In genomic region chr12:98459889-98460288, GRCm38 (mm10) we compare ENCODE assay signal across 10 mouse cellular contexts.
DNase-seq lines count a peak whose midpoint lies in the region; ATAC-seq lines count a peak whose summit lies in the region.
"Had no signal": no experiment of that assay in that cellular context is flagged by ENCODE, and none has a peak within 500 bp of the region (broad histone marks: within the 10 kb centered on the region; RNA-seq: fewer than 3 reads in every experiment).

No protein-coding gene starts in this region.

- no peaks in the 10 kb centered on the region for H3K27me3 ChIP-seq in hindbrain, embryonic 11.5 days (ENCODE audit: control insufficient read depth, insufficient read depth, low read length)
- H3K27me3 ChIP-seq in hindbrain, embryonic 16.5 days (replicated peaks; ENCODE audit: control insufficient read depth, insufficient read depth, low read length) = no peaks in the 10 kb centered on the region
- no peaks in the 10 kb centered on the region for H3K27me3 ChIP-seq in embryonic facial prominence, embryonic 10.5 days (replicated peaks; ENCODE audit: low read depth, poor library complexity, severe bottlenecking)
- H3K27me3 ChIP-seq: hindbrain, embryonic 15.5 days; midbrain, embryonic 12.5 days had no signal

- no peak overlapping the region for H3K4me2 ChIP-seq in hindbrain, embryonic 11.5 days (replicated peaks; ENCODE audit: low read depth, low read length)
- no peak overlapping the region for H3K4me2 ChIP-seq in hindbrain, embryonic 16.5 days (ENCODE audit: low read length)
- H3K4me2 ChIP-seq: hindbrain, embryonic 15.5 days; midbrain, embryonic 12.5 days had no signal

- H3K4me1 ChIP-seq in hindbrain, embryonic 11.5 days (replicated peaks; ENCODE audit: control insufficient read depth, insufficient read depth, low read length) = no peaks in the 10 kb centered on the region
- H3K4me1 ChIP-seq in hindbrain, embryonic 16.5 days (ENCODE audit: control insufficient read depth, insufficient read depth, low read depth, low read length) = no peaks in the 10 kb centered on the region
- no peaks in the 10 kb centered on the region for H3K4me1 ChIP-seq in embryonic facial prominence, embryonic 10.5 days
- H3K4me1 ChIP-seq: midbrain, embryonic 12.5 days had no signal

- no peak overlapping the region for H3K27ac ChIP-seq in hindbrain, embryonic 11.5 days (ENCODE audit: low read depth, low read length)
- H3K27ac ChIP-seq in hindbrain, embryonic 16.5 days (ENCODE audit: low read depth, low read length) = no peak overlapping the region
- no peak overlapping the region for H3K27ac ChIP-seq in embryonic facial prominence, embryonic 10.5 days (replicated peaks)
- H3K27ac ChIP-seq: hindbrain, embryonic 15.5 days; midbrain, embryonic 12.5 days had no signal

- DNase-seq in hindbrain, embryonic 11.5 days (ENCODE audit: low spot score) = peak; percentile 49
- DNase-seq in right cerebral cortex, postnatal 4 days = peak; percentile 42
- DNase-seq in right cerebral cortex, adult 18-20 months = no peak
- peak; percentile 59 to 60 for DNase-seq in cerebellum, postnatal 36 days
- peak; percentile 6 to 18 for DNase-seq in spleen, postnatal 36 days (ENCODE audit: low spot score in 2 of 2)
- no peak for DNase-seq in embryonic facial prominence, embryonic 10.5 days (ENCODE audit: low spot score)

- WGBS in hindbrain, embryonic 11.5 days = 56% methylated on average over 3 of the region's 3 CpGs
- 56% methylated on average over 3 of the region's 3 CpGs for WGBS in hindbrain, embryonic 16.5 days
- 49% methylated on average over 3 of the region's 3 CpGs for WGBS in embryonic facial prominence, embryonic 10.5 days

- no peaks in the 10 kb centered on the region for H3K36me3 ChIP-seq in hindbrain, embryonic 11.5 days (ENCODE audit: control insufficient read depth, insufficient read depth, low read length)
- H3K36me3 ChIP-seq in hindbrain, embryonic 16.5 days (ENCODE audit: control insufficient read depth, insufficient read depth, low read length) = no peaks in the 10 kb centered on the region
- H3K36me3 ChIP-seq in embryonic facial prominence, embryonic 10.5 days (replicated peaks) = no peaks in the 10 kb centered on the region

- no peak for ATAC-seq in hindbrain, embryonic 11.5 days (ENCODE audit: low FRiP score)
- no peak for ATAC-seq in hindbrain, embryonic 16.5 days
- no peak for ATAC-seq in frontal cortex, adult (ENCODE audit: low TSS enrichment)

- H3K4me3 ChIP-seq in hindbrain, embryonic 11.5 days (ENCODE audit: low read depth, low read length) = no peak overlapping the region
- no peak overlapping the region for H3K4me3 ChIP-seq in hindbrain, embryonic 16.5 days (ENCODE audit: low read length)
- H3K4me3 ChIP-seq in embryonic facial prominence, embryonic 10.5 days = no peak overlapping the region
- H3K4me3 ChIP-seq: hindbrain, embryonic 15.5 days; midbrain, embryonic 12.5 days had no signal

- H3K9me3 ChIP-seq in hindbrain, embryonic 11.5 days (ENCODE audit: control insufficient read depth, low read length) = no peaks in the 10 kb centered on the region
- no peaks in the 10 kb centered on the region for H3K9me3 ChIP-seq in hindbrain, embryonic 16.5 days (ENCODE audit: control insufficient read depth, low read length)
- no peaks in the 10 kb centered on the region for H3K9me3 ChIP-seq in embryonic facial prominence, embryonic 10.5 days
- H3K9me3 ChIP-seq: hindbrain, embryonic 15.5 days; midbrain, embryonic 12.5 days had no signal

- H3K9ac ChIP-seq in hindbrain, embryonic 11.5 days (ENCODE audit: low read depth, low read length) = no peak overlapping the region
- no peak overlapping the region for H3K9ac ChIP-seq in hindbrain, embryonic 16.5 days (ENCODE audit: low read depth, low read length)
- H3K9ac ChIP-seq: hindbrain, embryonic 15.5 days; midbrain, embryonic 12.5 days had no signal

Comparison
In these comparisons a context has a peak if more than half of its experiments do, and no peak if none do; other contexts are left out.
1. DNase-seq: peak in hindbrain, embryonic 11.5 days (single experiment), right cerebral cortex, postnatal 4 days (single experiment), cerebellum, postnatal 36 days (2 of 2) and spleen, postnatal 36 days (2 of 2); none in right cerebral cortex, adult 18-20 months (single experiment) and embryonic facial prominence, embryonic 10.5 days (single experiment).